Mouse (Mus musculus) liver, embryonic 14.5 days (tissue): ENCODE data around the gene Mlh1. TPM values are rescaled to one million over a fixed set of nuclear protein-coding genes. Genes with fewer than 3 reads are reported as not detected.

Experiments
- ATAC-seq: fragments of 200-750 bp; cut with Nextera tagmentation; 2 replicates; pipeline ENCODE4 v1.8.0; 2017; ENCODE audit warnings: moderate number of reproducible peaks, mild to moderate bottlenecking, moderate library complexity; ENCODE audit not compliant: insufficient read depth
- DNase-seq, 3 experiments: peaks; one replicate each; pipeline ENCODE4 v3.0.0-alpha.2; 2012 to 2013; ENCODE audit warnings: low read depth in 3 of 3, low spot score in 3 of 3
- H3K27ac ChIP-seq: fragments of 300-500 bp; sonication (generic); 2 replicates; pipeline ENCODE4 v1.5.1; 2014; ENCODE audit warnings: moderate library complexity, mild to moderate bottlenecking, control low read depth, inconsistent platforms
- H3K27me3 ChIP-seq: fragments of 300-500 bp; sonication (generic); 2 replicates; pipeline ENCODE4 v1.6.1; 2014; ENCODE audit warnings: mild to moderate bottlenecking, low read length, moderate library complexity; ENCODE audit not compliant: control insufficient read depth, insufficient read depth
- H3K36me3 ChIP-seq: fragments of 300-500 bp; sonication (generic); replicated peaks from 2 replicates; pipeline ENCODE4 v1.6.1; 2014; ENCODE audit warnings: low read depth; ENCODE audit not compliant: control insufficient read depth, insufficient read depth
- H3K4me1 ChIP-seq, 2 experiments: fragments of 200-500 bp in 1 of 2; fragments of 300-500 bp in 1 of 2; sonication (generic) in 1 of 2; replicated peaks; 2 replicates each; pipeline ENCODE4 v1.6.1; 2012 to 2014; ENCODE audit warnings: antibody characterized with exemption in 1 of 2, inconsistent platforms in 1 of 2, low read length in 1 of 2; ENCODE audit not compliant: control insufficient read depth in 2 of 2, insufficient read depth in 2 of 2
- H3K4me2 ChIP-seq: fragments of 300-500 bp; sonication (generic); 2 replicates; pipeline ENCODE4 v1.6.1; 2014; ENCODE audit warnings: low read depth, mild to moderate bottlenecking, control low read depth, moderate library complexity
- H3K4me3 ChIP-seq, 2 experiments: fragments of 200-500 bp in 1 of 2; fragments of 300-500 bp in 1 of 2; sonication (generic) in 1 of 2; 2 replicates each; pipeline ENCODE4 v1.5.1; 2012 to 2014; ENCODE audit warnings: low read depth in 2 of 2, low read length in 2 of 2, mild to moderate bottlenecking in 2 of 2, control low read depth in 1 of 2, inconsistent platforms in 1 of 2, moderate library complexity in 1 of 2; ENCODE audit not compliant: insufficient read depth in 1 of 2
- H3K9ac ChIP-seq: fragments of 300-500 bp; sonication (generic); replicated peaks from 2 replicates; pipeline ENCODE4 v1.6.1; 2014; ENCODE audit warnings: mild to moderate bottlenecking, control low read depth, moderate library complexity
- H3K9me3 ChIP-seq: fragments of 300-500 bp; sonication (generic); 2 replicates; pipeline ENCODE4 v1.6.1; 2016; ENCODE audit warnings: low read length, mixed read lengths; ENCODE audit not compliant: control insufficient read depth
- CTCF ChIP-seq: IDR thresholded peaks from 2 replicates; pipeline ENCODE4 v1.5.1; 2016; ENCODE audit warnings: antibody characterized with exemption, low read depth, control low read depth
- EP300 ChIP-seq: IDR thresholded peaks from 2 replicates; pipeline ENCODE4 v1.6.1; 2016; ENCODE audit warnings: antibody characterized with exemption, low read depth
- WGBS: fragments of 180-500 bp; shearing (Covaris S2); extraction: QIAGEN DNeasy Blood & Tissue Kit; methylation state at CpG from one replicate; pipeline ENCODE4 v1.1.7; 2014; ENCODE audit not compliant: insufficient replicate concordance; 5-methylcytosine and 5-hydroxymethylcytosine counted together
- polyA plus RNA-seq, 2 experiments: library from polyadenylated mRNA; depleted of rRNA in 1 of 2; stranded (reverse) in 1 of 2; unstranded in 1 of 2; fragments of >200 nt; fragmentation: Nextera tagmentation in 1 of 2; extraction: Ambion mirVana in 1 of 2; gene quantifications; 2 replicates each; pipeline versions ENCODE4 v1.2.1 to v1.2.3; 2012 to 2014

Mlh1 gene
- polyA plus RNA-seq, 2 experiments, result 17.8 to 20.1 TPM

DNA sequence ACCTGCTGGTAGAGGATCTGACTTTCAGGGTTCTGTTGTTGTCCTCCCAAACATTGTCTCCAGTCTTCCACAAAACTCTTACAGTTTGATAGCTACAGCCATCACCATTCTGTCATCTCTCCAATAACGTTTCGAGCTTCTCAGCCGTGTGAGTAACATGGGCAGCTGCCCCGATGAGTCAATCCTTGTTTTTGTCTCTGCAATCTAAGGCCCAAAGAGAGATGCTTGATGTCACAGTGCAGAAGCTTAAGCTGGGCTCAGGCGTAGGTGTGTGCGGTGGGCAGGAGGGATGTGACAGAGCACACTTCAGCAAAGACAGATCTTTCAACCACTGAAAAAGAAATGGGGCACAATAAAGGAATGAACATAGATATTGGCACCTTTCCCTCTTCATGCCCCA lies 32.4 kb upstream of the Mlh1 start:
- DNase-seq, result no peak
- no peak overlapping the region for H3K4me3 ChIP-seq
- TF ChIP-seq EP300, result no peak
- H3K9me3 ChIP-seq, result no peaks in the 10 kb centered on the region
- no peak overlapping the region for H3K9ac ChIP-seq
- ATAC-seq, result no peak
- H3K4me2 ChIP-seq, result no peak overlapping the region
- H3K36me3 ChIP-seq, result no peaks in the 10 kb centered on the region
- H3K27me3 ChIP-seq, result peaks cover under 1% of the 10 kb centered on the region; the same call in 1 of the 2 replicates
- no peaks in the 10 kb centered on the region for H3K4me1 ChIP-seq
- WGBS, result 67% methylated on average over 6 of the region's 6 CpGs
- H3K27ac ChIP-seq, result no peak overlapping the region

DNA sequence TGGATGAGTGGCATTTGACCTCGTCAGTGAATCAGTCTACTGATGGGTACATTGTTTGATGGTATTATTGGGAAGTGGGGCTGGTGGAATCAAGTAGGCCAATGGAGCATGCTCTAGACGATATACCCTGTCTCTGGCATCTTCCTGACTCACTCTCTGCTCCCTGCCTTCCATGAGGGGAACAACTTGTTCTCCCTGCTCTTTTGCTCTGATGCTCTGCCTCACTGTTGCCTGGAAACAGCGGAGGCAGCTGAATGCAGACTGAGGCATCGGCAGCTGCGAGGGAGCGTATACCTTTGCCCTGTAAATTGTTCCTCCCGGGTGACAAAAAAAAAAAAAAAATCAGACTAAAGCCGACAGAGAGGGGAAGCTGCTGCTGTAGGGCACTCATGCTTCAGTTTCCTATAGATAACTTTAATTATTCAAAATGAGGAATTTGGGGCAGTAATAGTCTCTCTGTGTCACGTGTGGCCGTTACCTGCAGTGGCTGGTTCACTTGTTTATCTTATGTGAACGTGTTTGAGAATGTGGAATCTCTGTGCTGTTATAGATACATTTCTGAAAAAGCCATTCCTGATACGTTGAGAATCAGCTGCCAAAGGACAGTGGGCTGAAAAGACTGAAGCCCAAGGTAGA lies 30.7 kb upstream of the Mlh1 start:
- Histone ChIP-seq H3K4me3 (no peak overlapping the region), H3K27me3 (no peaks in the 10 kb centered on the region), H3K4me1 (no peaks in the 10 kb centered on the region), H3K9me3 (no peaks in the 10 kb centered on the region), H3K4me2 (no peak overlapping the region), H3K36me3 (no peaks in the 10 kb centered on the region), H3K9ac (no peak overlapping the region), H3K27ac (no peak overlapping the region)
- ATAC-seq (no peak), DNase-seq (no peak)
- 53% methylated on average over 12 of the region's 12 CpGs for WGBS
- TF ChIP-seq CTCF (no peak), EP300 (no peak)

DNA sequence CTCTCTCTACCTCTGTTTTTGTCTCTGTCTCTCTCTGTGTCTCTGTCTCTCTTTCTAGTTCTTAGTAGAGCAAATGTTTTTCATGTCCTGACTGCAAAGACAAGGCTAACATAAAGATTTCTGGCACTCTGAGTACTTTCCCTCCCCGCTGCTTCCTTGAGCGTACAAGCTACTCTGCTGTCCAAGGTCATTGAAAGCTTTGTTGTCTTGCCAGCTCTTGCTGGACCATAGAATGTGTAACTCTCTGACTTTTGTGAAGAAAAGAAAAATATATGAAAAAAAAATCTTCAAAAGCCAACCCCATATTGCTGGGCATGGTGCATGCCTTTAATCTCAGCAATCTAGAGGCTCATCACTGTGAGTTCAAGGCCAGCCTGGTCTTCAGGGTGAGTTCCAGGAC lies 27.0 kb upstream of the Mlh1 start:
- Histone ChIP-seq H3K9me3 (no peaks in the 10 kb centered on the region), H3K4me1 (no peaks in the 10 kb centered on the region), H3K27me3 (no peaks in the 10 kb centered on the region), H3K27ac (no peak overlapping the region), H3K36me3 (no peaks in the 10 kb centered on the region), H3K9ac (no peak overlapping the region), H3K4me3 (no peak overlapping the region), H3K4me2 (no peak overlapping the region)
- DNase-seq (no peak), ATAC-seq (no peak)
- no peak for TF ChIP-seq EP300
- 64% methylated on average over 2 of the region's 2 CpGs for WGBS

DNA sequence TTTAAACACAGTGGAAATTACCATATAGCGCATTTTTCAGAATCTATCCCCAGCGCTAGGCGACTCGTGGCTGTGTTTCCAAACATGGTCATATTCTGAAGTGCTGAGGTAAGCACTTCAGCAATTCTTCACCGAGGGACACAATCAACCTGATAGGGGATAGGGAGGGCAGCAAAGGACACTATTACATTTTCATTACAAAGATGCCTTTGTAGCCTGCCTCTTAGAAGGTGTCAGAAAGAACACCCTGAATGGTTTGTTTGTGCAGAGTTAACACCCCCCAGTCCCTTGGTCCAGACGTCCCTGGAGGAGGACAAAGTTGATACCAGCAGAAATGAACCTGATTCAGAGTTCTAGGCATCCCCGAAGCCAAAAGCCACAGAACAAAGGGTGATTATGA lies 24.8 kb upstream of the Mlh1 start:
- no peak for ATAC-seq
- DNase-seq, result no peak
- Histone ChIP-seq H3K4me3 (no peak overlapping the region), H3K9ac (no peak overlapping the region), H3K4me2 (no peak overlapping the region), H3K27ac (no peak overlapping the region), H3K4me1 (no peaks in the 10 kb centered on the region), H3K9me3 (no peaks in the 10 kb centered on the region), H3K27me3 (no peaks in the 10 kb centered on the region), H3K36me3 (no peaks in the 10 kb centered on the region)
- no peak for TF ChIP-seq EP300
- 64% methylated on average over 7 of the region's 7 CpGs for WGBS

DNA sequence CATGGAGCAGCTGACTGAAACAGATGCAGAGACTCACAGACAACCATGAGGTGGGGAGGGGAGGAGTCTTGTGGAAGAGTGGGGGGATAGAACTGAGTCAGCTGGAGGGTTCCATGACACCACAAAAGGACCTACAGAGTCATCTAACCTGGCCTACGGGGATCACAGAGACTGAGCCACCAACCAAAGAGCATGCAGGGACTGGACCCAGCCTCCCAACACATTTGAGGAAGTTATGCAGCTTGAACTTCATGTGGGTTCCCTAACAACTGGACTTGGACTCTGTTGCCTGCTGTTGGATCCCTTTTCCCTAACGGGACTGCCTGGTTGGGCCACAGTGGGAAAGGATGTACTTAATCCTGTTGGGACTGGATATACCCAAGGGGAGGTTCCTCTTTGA lies 23.7 kb upstream of the Mlh1 start:
- no peak for ATAC-seq

More for the DNA sequence above, 23.7 kb upstream of the Mlh1 start:
- Histone ChIP-seq H3K4me2 (no peak overlapping the region), H3K4me3 (no peak overlapping the region), H3K9me3 (no peaks in the 10 kb centered on the region), H3K9ac (no peak overlapping the region), H3K27me3 (no peaks in the 10 kb centered on the region), H3K36me3 (no peaks in the 10 kb centered on the region), H3K4me1 (no peaks in the 10 kb centered on the region), H3K27ac (no peak overlapping the region)
- no peak for DNase-seq
- 36% methylated on average over 2 of the region's 2 CpGs for WGBS
- TF ChIP-seq EP300 (no peak), CTCF (no peak)
